Mouse (Mus musculus) common myeloid progenitor, adult 5-6 weeks (primary cell): ENCODE measurements around the gene Spef2. TPM values are rescaled to one million over a fixed set of nuclear protein-coding genes. Genes with fewer than 3 reads are reported as not detected.
"Not testable (repeated sequence)": the region's sequence is repeated elsewhere in the genome, so short reads cannot be mapped to it uniquely, and the experiment has no call there.

Experiments
- ATAC-seq: replicated peaks from 2 replicates; pipeline ENCODE4 v1.8.0; 2016; ENCODE audit warnings: low read depth, mild to moderate bottlenecking, moderate TSS enrichment, inconsistent platforms; ENCODE audit not compliant: poor library complexity, severe bottlenecking
- total RNA-seq: library from RNA; stranded (forward); fragments of 200-1000, 187-1606 nt; gene quantifications from 2 replicates; pipeline ENCODE4 v1.2.3, GENCODE M21; 2017

Spef2 gene
- total RNA-seq, 1 experiment from 2014 or later, result 2.6 TPM

GRCm38 (mm10) chr15:9565396-9565795, 183.3 kb downstream of the Spef2 start:
- ATAC-seq, result no peak

DNA sequence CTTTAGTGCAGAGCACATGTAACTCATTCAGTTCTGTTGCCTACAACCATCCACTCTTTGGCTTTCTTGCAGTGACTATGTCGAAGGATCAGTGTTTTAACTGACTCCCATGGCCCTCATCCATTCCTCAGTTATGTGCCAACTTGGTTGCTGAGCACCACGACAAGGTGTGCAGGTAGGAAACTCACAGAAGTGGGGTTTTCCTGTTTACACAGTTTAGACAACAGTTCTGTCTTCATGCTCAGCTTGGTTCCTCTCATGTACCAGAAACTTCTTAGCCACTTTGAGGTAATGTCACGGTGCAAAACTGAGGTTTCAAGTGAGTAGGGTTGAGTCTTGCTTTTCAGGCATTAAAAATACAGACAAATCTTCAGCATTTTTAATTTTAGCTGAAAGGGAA, 184.5 kb downstream of the Spef2 start:
- ATAC-seq, result no peak

GRCm38 (mm10) chr15:9557264-9557663, 191.4 kb downstream of the Spef2 start:
- ATAC-seq, result not testable (repeated sequence)

DNA sequence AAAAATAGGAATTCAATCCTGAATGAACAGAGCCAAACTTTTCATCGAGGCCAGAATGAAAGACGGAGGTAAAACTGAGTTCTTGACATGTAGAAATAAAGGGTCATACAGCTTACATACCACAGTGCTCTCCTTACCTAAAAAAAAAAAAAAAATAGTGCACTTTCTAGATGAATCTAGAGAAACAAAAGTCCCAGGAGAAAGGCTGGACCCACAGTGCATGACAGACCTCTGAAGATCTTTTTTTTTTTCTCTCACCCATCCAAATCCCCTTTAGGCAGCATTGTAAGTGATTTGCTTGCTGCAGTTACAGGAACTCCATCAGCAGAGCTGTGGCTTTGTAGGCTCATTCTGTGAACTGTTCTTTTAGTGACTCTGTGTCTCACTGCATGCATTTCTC, 199.7 kb downstream of the Spef2 start:
- no peak for ATAC-seq

DNA sequence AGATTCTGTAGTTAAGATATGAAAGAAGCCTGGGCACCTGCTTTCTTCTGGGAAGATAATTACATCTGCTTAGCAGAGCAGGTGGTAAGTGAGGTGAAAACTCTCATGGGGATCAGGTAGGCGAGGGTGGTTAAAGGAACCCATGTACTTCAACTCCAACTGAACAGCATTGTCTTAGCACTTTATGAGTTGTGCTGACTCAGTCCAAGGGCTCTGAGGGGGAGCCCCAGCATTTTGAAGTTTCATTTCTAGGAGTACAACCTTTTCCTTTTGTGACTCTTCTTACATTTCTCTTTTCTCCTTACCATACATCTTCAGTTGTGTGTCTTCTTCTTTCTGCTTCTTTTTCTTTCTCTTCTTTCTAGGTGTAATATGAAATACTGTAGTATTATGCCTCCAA, 213.5 kb downstream of the Spef2 start:
- no peak for ATAC-seq

GRCm38 (mm10) chr15:9533356-9533902, 215.2 kb downstream of the Spef2 start:
- ATAC-seq, result peak; percentile 74

GRCm38 (mm10) chr15:9530076-9530475, 218.6 kb downstream of the Spef2 start, which contains the start of gene Il7r:
TSS of gene Il7r (minus strand) at chr15:9530176.
- peak; percentile 34; the same call in 1 of the 2 replicates for ATAC-seq

- ATAC-seq, result peak; percentile 95
These were observed 219.0 kb downstream of the Spef2 start for GRCm38 (mm10) chr15:9529646-9530045.

Other genes starting within 250 kb of the Spef2 start
- gene Il7r, start 218.7 kb downstream of the Spef2 start, total RNA-seq, result 0.64 and 10.8 TPM in 2 replicates